Mouse (Mus musculus): ENCODE results near the gene Strbp. TPM values are rescaled to one million over a fixed set of nuclear protein-coding genes. Genes with fewer than 3 reads are reported as not detected.

Strbp gene
- total and polyA plus RNA-seq, 2 experiments from 2014 or later = 99.9 to 138 TPM

DNA sequence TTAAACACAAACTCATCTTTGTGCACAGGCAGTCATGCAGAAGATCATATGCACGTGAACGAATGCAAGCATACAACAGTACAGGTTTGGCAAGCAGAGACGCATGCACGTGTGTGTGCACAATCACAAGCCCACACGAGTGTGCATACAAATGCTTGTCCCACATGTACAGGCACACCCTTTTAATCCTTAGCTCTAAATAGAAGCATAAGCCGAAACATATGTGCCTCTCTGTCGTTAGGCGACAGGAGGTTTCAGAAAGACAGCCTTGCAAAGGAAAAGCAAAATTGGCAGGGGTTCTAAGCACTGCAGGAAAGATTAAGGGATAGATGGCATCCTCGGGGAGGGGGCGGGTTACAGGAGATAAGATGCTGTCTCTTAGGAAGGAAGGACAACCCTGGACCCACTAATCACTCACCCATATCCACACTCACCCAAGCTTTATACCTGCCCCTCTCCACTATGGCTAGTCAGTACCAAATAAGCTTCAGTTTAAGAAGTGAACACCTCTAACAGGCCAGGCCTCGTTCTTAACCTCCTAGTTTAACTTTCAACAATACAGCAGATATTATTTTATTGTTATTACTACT, 19.9 kb upstream of the Strbp start:
- TF ChIP-seq CTCF (IDR thresholded peaks at IDR 0.05; ENCODE audit: low read depth) = no peak
- H3K4me2 ChIP-seq (ENCODE audit: low read depth) = no peak overlapping the region
- ATAC-seq (peak; percentile 83), DNase-seq (peak; percentile 62)
- no peaks in the 10 kb centered on the region for H3K9me3 ChIP-seq (ENCODE audit: low read length)
- no peaks in the 10 kb centered on the region for H3K36me3 ChIP-seq (ENCODE audit: insufficient read depth)
- H3K4me3 ChIP-seq (ENCODE audit: low read depth, low read length) = no peak overlapping the region
- H3K4me1 ChIP-seq (ENCODE audit: insufficient read depth) = 0 out of 2 replicates have a peak, but pooled peaks cover 11% of the 10 kb centered on the region
- WGBS = 41% methylated on average over 11 of the region's 11 CpGs
- H3K9ac ChIP-seq = no peak overlapping the region
- peak overlapping the region; percentile 40; the same call in 1 of the 2 replicates for H3K27ac ChIP-seq (ENCODE audit: low read depth, low read length)
- H3K27me3 ChIP-seq (ENCODE audit: insufficient read depth, low read length) = no peaks in the 10 kb centered on the region

DNA sequence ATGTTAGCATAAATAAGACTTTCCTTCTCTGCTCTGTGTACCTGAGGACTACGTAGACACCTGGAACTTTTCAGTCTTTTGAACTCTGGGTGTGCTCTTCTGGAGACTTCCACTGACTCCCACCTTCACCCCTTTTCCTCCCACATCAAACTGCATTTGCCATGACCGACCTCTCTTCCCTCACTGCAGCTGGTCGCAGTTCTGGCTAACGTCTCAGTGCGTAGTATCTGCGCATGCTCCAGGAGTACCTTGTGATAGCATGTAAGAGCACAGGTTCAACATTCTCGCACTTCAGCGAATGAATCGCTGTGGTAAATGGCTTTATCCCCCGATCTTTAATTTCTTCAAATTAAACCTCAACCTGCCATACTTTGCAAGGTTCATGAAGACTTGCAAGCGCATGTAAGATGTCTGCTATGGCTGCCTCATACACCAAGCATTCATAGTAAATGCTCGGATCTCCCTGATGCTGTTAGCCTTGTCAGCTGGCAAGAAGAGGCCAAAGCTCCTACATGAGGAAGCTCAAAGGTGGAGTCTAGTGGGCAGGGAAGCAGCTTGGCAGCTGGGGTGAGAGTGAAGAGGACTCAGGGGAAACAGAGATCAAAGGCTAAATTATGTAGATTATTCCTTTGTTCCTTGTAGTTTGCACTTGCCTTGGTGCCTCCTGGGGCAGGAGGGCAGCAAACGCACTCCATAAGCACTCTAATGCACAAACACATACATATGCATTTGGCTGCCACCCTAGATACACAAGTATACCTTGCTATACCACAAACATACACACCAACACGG, 19.2 kb upstream of the Strbp start:
- TF ChIP-seq CTCF (IDR thresholded peaks at IDR 0.05; ENCODE audit: low read depth) = no peak
- H3K9me3 ChIP-seq (ENCODE audit: low read length) = no peaks in the 10 kb centered on the region
- H3K4me3 ChIP-seq (ENCODE audit: low read depth, low read length) = no peak overlapping the region
- ATAC-seq (peak; percentile 16; the same call in 1 of the 2 replicates), DNase-seq (peak; percentile 25)
- 78% methylated on average over 14 of the region's 14 CpGs for WGBS
- no peaks in the 10 kb centered on the region for H3K36me3 ChIP-seq (ENCODE audit: insufficient read depth)
- no peak overlapping the region for H3K9ac ChIP-seq
- H3K27ac ChIP-seq (ENCODE audit: low read depth, low read length) = peak overlapping the region; percentile 40; the same call in 1 of the 2 replicates
- H3K4me1 ChIP-seq (ENCODE audit: insufficient read depth) = 0 out of 2 replicates have a peak, but pooled peaks cover 11% of the 10 kb centered on the region
- no peaks in the 10 kb centered on the region for H3K27me3 ChIP-seq (ENCODE audit: insufficient read depth, low read length)
- no peak overlapping the region for H3K4me2 ChIP-seq (ENCODE audit: low read depth)

DNA sequence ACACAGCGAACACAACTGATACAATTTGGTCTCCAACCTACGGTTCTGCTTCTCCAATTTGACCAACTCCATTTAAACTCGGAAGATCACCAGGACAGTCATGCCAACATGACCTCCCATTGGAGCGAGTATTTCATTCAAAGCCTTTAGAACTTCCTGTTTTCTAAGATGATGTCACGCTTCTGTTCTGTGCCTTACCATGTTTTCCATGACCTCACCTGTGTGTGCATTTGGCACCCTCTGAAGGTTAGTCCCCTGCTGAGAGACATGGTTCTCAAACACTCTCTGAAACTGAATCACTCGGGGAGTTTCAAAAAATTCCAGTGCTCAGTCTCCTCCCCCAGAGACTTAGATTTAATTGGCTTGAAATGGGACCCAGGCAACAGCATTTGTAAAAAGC, 12.6 kb upstream of the Strbp start:
- Histone ChIP-seq H3K4me3 (ENCODE audit: low read depth, low read length) (no peak overlapping the region), H3K36me3 (ENCODE audit: insufficient read depth) (no peaks in the 10 kb centered on the region), H3K27me3 (ENCODE audit: insufficient read depth, low read length) (no peaks in the 10 kb centered on the region), H3K9me3 (ENCODE audit: low read length) (no peaks in the 10 kb centered on the region), H3K4me2 (ENCODE audit: low read depth) (no peak overlapping the region), H3K9ac (no peak overlapping the region), H3K27ac (ENCODE audit: low read depth, low read length) (no peak overlapping the region), H3K4me1 (ENCODE audit: insufficient read depth) (no peaks in the 10 kb centered on the region)
- no peak for TF ChIP-seq CTCF (IDR thresholded peaks at IDR 0.05; ENCODE audit: low read depth)
- DNase-seq (no peak), ATAC-seq (no peak)
- WGBS = 74% methylated on average over 6 of the region's 6 CpGs

DNA sequence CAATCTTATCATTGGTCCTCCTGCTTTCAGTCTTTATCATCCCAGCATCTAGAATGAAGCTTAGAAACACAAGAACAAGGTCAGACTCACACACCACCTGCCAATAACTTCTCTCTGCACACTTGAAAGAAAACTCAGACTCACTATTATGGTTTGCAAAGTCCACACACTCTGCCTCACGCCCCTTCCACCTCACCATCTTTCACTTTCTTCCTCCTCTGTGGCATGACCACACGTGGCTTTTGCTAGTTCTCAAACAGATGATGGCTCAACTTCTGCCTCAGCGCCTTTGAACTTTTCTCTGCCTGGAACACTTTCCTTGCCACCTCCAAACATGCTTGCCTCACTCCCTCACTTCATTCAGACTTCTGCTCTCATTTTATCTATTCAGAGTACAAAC, 11.7 kb upstream of the Strbp start:
- no peak for TF ChIP-seq CTCF (IDR thresholded peaks at IDR 0.05; ENCODE audit: low read depth)
- H3K4me1 ChIP-seq (ENCODE audit: insufficient read depth) = no peaks in the 10 kb centered on the region
- 78% methylated on average over 3 of the region's 3 CpGs for WGBS
- no peaks in the 10 kb centered on the region for H3K9me3 ChIP-seq (ENCODE audit: low read length)
- H3K4me3 ChIP-seq (ENCODE audit: low read depth, low read length) = no peak overlapping the region
- H3K36me3 ChIP-seq (ENCODE audit: insufficient read depth) = no peaks in the 10 kb centered on the region
- ATAC-seq = no peak
- H3K4me2 ChIP-seq (ENCODE audit: low read depth) = no peak overlapping the region
- H3K27ac ChIP-seq (ENCODE audit: low read depth, low read length) = no peak overlapping the region
- no peak for DNase-seq
- H3K27me3 ChIP-seq (ENCODE audit: insufficient read depth, low read length) = no peaks in the 10 kb centered on the region
- H3K9ac ChIP-seq = no peak overlapping the region

DNA sequence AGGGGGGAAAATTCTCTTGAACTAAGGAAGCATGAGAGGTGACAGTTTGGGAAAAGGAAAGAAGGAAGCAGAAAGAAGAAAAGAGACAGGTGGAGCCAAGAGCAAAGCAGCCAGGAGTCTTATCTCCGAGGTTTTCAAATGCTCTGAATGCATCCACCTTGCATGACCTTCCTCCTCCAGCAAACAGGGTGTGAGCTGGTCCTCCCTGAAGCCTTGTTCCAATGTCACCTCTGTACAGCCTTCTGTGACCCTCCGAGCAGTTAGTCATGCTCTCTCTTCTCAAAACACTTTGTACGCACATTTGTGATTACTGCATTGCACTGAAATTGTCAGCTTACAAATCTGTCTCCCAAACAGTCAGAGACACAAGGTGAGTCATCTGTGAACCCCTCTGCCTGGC, 9.4 kb upstream of the Strbp start:
- Histone ChIP-seq H3K36me3 (ENCODE audit: insufficient read depth) (no peaks in the 10 kb centered on the region), H3K27me3 (ENCODE audit: insufficient read depth, low read length) (no peaks in the 10 kb centered on the region), H3K4me2 (ENCODE audit: low read depth) (no peak overlapping the region), H3K9me3 (ENCODE audit: low read length) (no peaks in the 10 kb centered on the region), H3K9ac (no peak overlapping the region), H3K27ac (ENCODE audit: low read depth, low read length) (no peak overlapping the region), H3K4me3 (ENCODE audit: low read depth, low read length) (no peak overlapping the region), H3K4me1 (ENCODE audit: insufficient read depth) (no peaks in the 10 kb centered on the region)
- no peak for TF ChIP-seq CTCF (IDR thresholded peaks at IDR 0.05; ENCODE audit: low read depth)
- ATAC-seq (no peak), DNase-seq (no peak)
- WGBS = 88% methylated on average over 3 of the region's 3 CpGs

DNA sequence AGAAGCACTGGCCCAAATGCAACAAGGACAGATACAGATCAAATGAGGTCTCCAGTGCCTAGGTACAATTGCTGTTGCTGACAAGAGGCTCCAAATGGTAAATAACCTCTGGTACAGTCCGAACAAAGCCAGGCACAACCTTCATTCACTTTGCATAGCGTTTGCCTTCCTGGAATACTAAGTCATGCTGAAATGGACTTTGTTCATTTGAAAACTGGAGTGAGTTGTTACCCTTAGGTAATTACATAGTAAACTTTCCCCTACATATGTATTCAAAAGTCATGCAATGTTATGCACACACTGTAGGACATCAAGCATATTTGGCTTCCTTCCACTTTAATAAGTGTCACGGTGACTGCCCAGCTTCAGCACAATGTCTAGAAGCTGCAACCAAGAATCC, 5.2 kb upstream of the Strbp start:
- ATAC-seq = no peak

DNA sequence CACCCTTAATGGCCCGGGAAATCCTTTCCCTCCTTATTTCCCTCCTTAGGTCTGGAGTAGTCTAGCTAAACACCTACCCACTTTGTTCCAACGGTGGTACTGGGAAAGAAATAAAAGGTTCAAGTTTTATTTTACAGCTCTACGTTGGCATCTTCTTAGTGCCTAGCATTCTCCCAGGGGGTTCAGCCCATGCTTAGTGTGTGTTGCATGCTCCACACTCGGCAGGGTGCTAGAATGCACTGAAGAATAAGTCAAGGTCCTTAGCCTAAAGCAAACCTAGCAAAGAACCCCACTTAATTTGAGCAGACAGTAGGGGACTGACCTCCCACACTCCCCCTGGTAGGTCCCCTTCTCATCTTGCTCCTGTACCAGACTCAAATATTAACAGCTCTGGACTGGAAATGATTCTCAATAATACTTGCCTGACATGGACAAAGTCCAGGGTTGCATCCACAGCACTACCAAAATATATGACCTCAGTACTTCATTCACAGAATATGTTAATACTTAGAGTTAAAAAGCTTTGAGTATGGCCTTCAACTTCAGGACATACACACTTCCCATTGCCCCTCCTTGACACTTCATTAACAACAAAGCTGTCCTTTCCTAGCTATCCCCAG, 592 bp upstream of the Strbp start:
- peak overlapping the region; percentile 68 for H3K4me2 ChIP-seq (ENCODE audit: low read depth)
- peak overlapping the region; percentile 98 for H3K27ac ChIP-seq (ENCODE audit: low read depth, low read length)
- 8% methylated on average over 4 of the region's 4 CpGs for WGBS
- H3K27me3 ChIP-seq (ENCODE audit: insufficient read depth, low read length) = no peaks in the 10 kb centered on the region
- 0 out of 2 replicates have a peak, but pooled peaks have one; percentile 3 for TF ChIP-seq CTCF (IDR thresholded peaks at IDR 0.05; ENCODE audit: low read depth)
- no peaks in the 10 kb centered on the region for H3K9me3 ChIP-seq (ENCODE audit: low read length)
- ATAC-seq = no peak
- H3K36me3 ChIP-seq (ENCODE audit: insufficient read depth) = no peaks in the 10 kb centered on the region
- H3K4me1 ChIP-seq (ENCODE audit: insufficient read depth) = peaks cover 19% of the 10 kb centered on the region
- H3K9ac ChIP-seq = peak overlapping the region; percentile 93
- peak overlapping the region; percentile 96 for H3K4me3 ChIP-seq (ENCODE audit: low read depth, low read length)
- no peak for DNase-seq

More for the DNA sequence above, 5.2 kb upstream of the Strbp start:
- Histone ChIP-seq H3K36me3 (ENCODE audit: insufficient read depth) (no peaks in the 10 kb centered on the region), H3K4me3 (ENCODE audit: low read depth, low read length) (no peak overlapping the region), H3K27ac (ENCODE audit: low read depth, low read length) (no peak overlapping the region), H3K4me2 (ENCODE audit: low read depth) (no peak overlapping the region), H3K27me3 (ENCODE audit: insufficient read depth, low read length) (no peaks in the 10 kb centered on the region), H3K9me3 (ENCODE audit: low read length) (no peaks in the 10 kb centered on the region), H3K4me1 (ENCODE audit: insufficient read depth) (peaks cover 5% of the 10 kb centered on the region; the same call in 1 of the 2 replicates), H3K9ac (no peak overlapping the region)
- DNase-seq = no peak
- 77% methylated on average over 3 of the region's 3 CpGs for WGBS
- no peak for TF ChIP-seq CTCF (IDR thresholded peaks at IDR 0.05; ENCODE audit: low read depth)

Measured in forebrain, postnatal 0 days (tissue).